Comparison of ENCODE assay signal across 18 mouse cellular contexts in the genomic region with DNA sequence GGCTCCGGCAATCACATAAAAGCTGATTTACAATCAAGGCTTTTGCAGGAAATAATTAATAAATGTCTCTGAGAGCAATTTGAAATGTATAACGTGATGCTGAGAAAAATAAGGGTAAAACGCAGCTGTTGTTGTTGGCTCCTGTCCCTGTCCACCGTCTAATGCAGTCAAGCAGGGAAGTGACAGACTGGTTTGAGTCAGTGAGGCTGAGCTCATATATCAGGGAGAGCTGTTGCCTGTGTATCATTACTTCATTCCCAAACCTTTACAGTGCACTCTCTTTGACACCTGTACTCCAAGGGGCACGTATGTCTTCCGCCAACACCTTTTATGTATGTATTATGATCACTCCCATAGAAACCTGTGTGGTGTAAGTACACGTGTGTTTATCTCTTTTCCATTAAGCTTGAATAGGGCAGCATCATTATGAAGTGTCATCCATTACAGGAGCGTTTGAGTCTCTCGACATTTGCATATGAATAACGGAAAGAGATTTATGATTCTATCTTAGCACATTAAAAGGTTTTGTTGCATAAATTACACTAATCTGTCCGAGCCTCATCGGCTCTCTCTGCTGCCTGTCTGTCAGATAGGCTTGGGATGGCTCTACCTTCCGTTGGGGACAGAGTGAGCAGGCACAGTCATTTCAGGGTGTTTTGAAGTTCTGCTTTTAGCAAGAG.
A peak's percentile ranks its signal among the peaks of the same experiment; 100 is the strongest.
DNase-seq lines count a peak whose midpoint lies in the region; ATAC-seq and TF ChIP-seq lines count a peak whose summit lies in the region.
"Had no signal": no experiment of that assay in that cellular context is flagged by ENCODE, and none has a peak within 500 bp of the region (broad histone marks: within the 10 kb centered on the region; RNA-seq: fewer than 3 reads in every experiment).

No protein-coding gene starts in this region.

- no peak overlapping the region for H3K9ac ChIP-seq in kidney, postnatal 0 days (ENCODE audit: low read depth, low read length)
- H3K9ac ChIP-seq in stomach, embryonic 14.5 days (replicated peaks; ENCODE audit: low read depth, low read length) = no peak overlapping the region
- no peak overlapping the region for H3K9ac ChIP-seq in stomach, postnatal 0 days (ENCODE audit: low read length)
- H3K9ac ChIP-seq: embryonic facial prominence, embryonic 12.5 days; intestine, embryonic 15.5 days; liver, embryonic 14.5 days had no signal

- no peak overlapping the region for H3K4me2 ChIP-seq in kidney, postnatal 0 days (ENCODE audit: low read length)
- H3K4me2 ChIP-seq in stomach, embryonic 14.5 days (replicated peaks; ENCODE audit: low read depth, low read length) = no peak overlapping the region
- H3K4me2 ChIP-seq in stomach, postnatal 0 days (replicated peaks; ENCODE audit: low read depth) = no peak overlapping the region
- H3K4me2 ChIP-seq: embryonic facial prominence, embryonic 12.5 days; intestine, embryonic 15.5 days had no signal

- no peak for ATAC-seq in cerebellum, adult (ENCODE audit: insufficient number of reproducible peaks, low FRiP score, low TSS enrichment)
- ATAC-seq in kidney, postnatal 0 days (replicated peaks; ENCODE audit: low FRiP score, low read depth) = no peak
- ATAC-seq in stomach, embryonic 14.5 days (ENCODE audit: insufficient number of reproducible peaks, insufficient read depth, low FRiP score, low read depth) = 0 out of 2 replicates have a peak, but pooled peaks have one; percentile 23
- ATAC-seq in stomach, postnatal 0 days (ENCODE audit: low FRiP score, low TSS enrichment) = no peak
- ATAC-seq: intestine, embryonic 15.5 days had no signal

- H3K4me3 ChIP-seq in kidney, postnatal 0 days (replicated peaks; ENCODE audit: low read depth, low read length) = no peak overlapping the region
- no peak overlapping the region for H3K4me3 ChIP-seq in stomach, embryonic 14.5 days (ENCODE audit: low read depth, low read length)
- H3K4me3 ChIP-seq in stomach, postnatal 0 days (ENCODE audit: low read depth, low read length) = no peak overlapping the region
- H3K4me3 ChIP-seq: embryonic facial prominence, embryonic 12.5 days; heart, embryonic 10.5 days; intestine, embryonic 15.5 days had no signal

- 47% methylated on average over 13 of the region's 13 CpGs for WGBS in kidney, postnatal 0 days
- 48% methylated on average over 13 of the region's 13 CpGs for WGBS in stomach, embryonic 14.5 days
- WGBS in stomach, postnatal 0 days = 59% methylated on average over 13 of the region's 13 CpGs

- no peaks in the 10 kb centered on the region for H3K4me1 ChIP-seq in kidney, postnatal 0 days (replicated peaks; ENCODE audit: insufficient read depth, low read length)
- H3K4me1 ChIP-seq in stomach, embryonic 14.5 days (ENCODE audit: control insufficient read depth, insufficient read depth, low read length) = no peaks in the 10 kb centered on the region
- no peaks in the 10 kb centered on the region for H3K4me1 ChIP-seq in stomach, postnatal 0 days (replicated peaks; ENCODE audit: control insufficient read depth, insufficient read depth)
- H3K4me1 ChIP-seq: embryonic facial prominence, embryonic 12.5 days; intestine, embryonic 15.5 days had no signal

- no peak for TF ChIP-seq EP300 in stomach, postnatal 0 days (optimal IDR thresholded peaks at IDR 0.05)

- no peaks in the 10 kb centered on the region for H3K27me3 ChIP-seq in kidney, postnatal 0 days (ENCODE audit: insufficient read depth, low read length)
- H3K27me3 ChIP-seq in stomach, embryonic 14.5 days (ENCODE audit: control insufficient read depth, insufficient read depth, low read length) = no peaks in the 10 kb centered on the region
- H3K27me3 ChIP-seq in stomach, postnatal 0 days (ENCODE audit: control insufficient read depth, insufficient read depth, low read length) = no peaks in the 10 kb centered on the region
- H3K27me3 ChIP-seq: embryonic facial prominence, embryonic 12.5 days; intestine, embryonic 15.5 days had no signal

- no peaks in the 10 kb centered on the region for H3K9me3 ChIP-seq in kidney, postnatal 0 days (replicated peaks; ENCODE audit: low read length)
- H3K9me3 ChIP-seq in stomach, embryonic 14.5 days (ENCODE audit: control insufficient read depth, low read depth, low read length) = no peaks in the 10 kb centered on the region
- no peaks in the 10 kb centered on the region for H3K9me3 ChIP-seq in stomach, postnatal 0 days (ENCODE audit: control insufficient read depth, low read length)
- H3K9me3 ChIP-seq: embryonic facial prominence, embryonic 12.5 days; heart, embryonic 10.5 days; intestine, embryonic 15.5 days had no signal

- peak; percentile 25 to 42 for DNase-seq in cerebellum, postnatal 10 days
- peak; percentile 15 for DNase-seq in kidney, postnatal 0 days (ENCODE audit: low spot score)
- DNase-seq in kidney, adult 9 months = no peak
- DNase-seq in stomach, postnatal 0 days (ENCODE audit: low spot score) = no peak
- no peak for DNase-seq in retina, embryonic 14.5 days (ENCODE audit: low spot score)
- DNase-seq in adipocyte (ENCODE audit: low spot score) = no peak
- DNase-seq: adrenal gland, postnatal 14 days; cerebellum, postnatal 36 days; gastrocnemius, postnatal 10 days; heart, postnatal 14 days; lung, postnatal 14 days; thymus, postnatal 36 days had no signal

- no peaks in the 10 kb centered on the region for H3K36me3 ChIP-seq in kidney, postnatal 0 days (ENCODE audit: insufficient read depth, low read length)
- H3K36me3 ChIP-seq in stomach, embryonic 14.5 days (ENCODE audit: control insufficient read depth, insufficient read depth, low read length) = no peaks in the 10 kb centered on the region
- no peaks in the 10 kb centered on the region for H3K36me3 ChIP-seq in stomach, postnatal 0 days (ENCODE audit: control insufficient read depth, insufficient read depth, low read length)
- H3K36me3 ChIP-seq: embryonic facial prominence, embryonic 12.5 days; heart, embryonic 10.5 days; intestine, embryonic 15.5 days had no signal

- no peak overlapping the region for H3K27ac ChIP-seq in kidney, postnatal 0 days
- H3K27ac ChIP-seq in stomach, embryonic 14.5 days (ENCODE audit: low read length) = no peak overlapping the region
- H3K27ac ChIP-seq in stomach, postnatal 0 days (replicated peaks) = no peak overlapping the region
- H3K27ac ChIP-seq: embryonic facial prominence, embryonic 12.5 days; heart, embryonic 10.5 days; intestine, embryonic 15.5 days; liver, embryonic 14.5 days had no signal

- no peak for TF ChIP-seq CTCF in kidney, postnatal 0 days (IDR thresholded peaks at IDR 0.05; ENCODE audit: low read depth)
- TF ChIP-seq CTCF in stomach, postnatal 0 days (IDR thresholded peaks at IDR 0.05; ENCODE audit: low read depth) = no peak

Comparison
In these comparisons a context has a peak if more than half of its experiments do, and no peak if none do; other contexts are left out.
1. DNase-seq: peak in cerebellum, postnatal 10 days (2 of 2) and kidney, postnatal 0 days (single experiment); none in kidney, adult 9 months (single experiment), stomach, postnatal 0 days (single experiment), retina, embryonic 14.5 days (single experiment) and adipocyte (single experiment).